Mouse (Mus musculus): ENCODE results near the gene Naaladl2. TPM values are rescaled to one million over a fixed set of nuclear protein-coding genes. Genes with fewer than 3 reads are reported as not detected.

Naaladl2 gene
- polyA plus RNA-seq, 1 experiment from 2014 or later, result 3.3 TPM

DNA sequence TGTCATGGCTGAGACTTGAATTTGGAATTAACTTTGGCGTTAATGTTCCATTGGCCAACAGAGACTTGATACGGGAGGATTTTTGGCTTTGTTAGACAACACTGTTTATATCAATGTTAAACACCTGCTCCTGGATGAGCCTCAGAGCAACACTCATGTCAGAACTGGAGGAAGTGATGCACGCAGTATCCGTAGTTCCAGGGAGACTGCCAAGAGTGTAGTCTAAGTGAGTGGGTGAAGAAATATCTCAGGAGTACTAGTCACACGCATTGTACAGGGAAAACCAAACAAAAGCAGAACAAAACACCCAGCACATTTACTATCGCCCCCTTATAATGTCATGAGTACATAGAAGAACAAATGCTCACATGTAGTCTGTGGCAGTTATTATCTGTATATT lies 703.4 kb downstream of the Naaladl2 start:
- no peak for DNase-seq (ENCODE audit: low spot score)
- Histone ChIP-seq H3K4me2 (ENCODE audit: low read depth, low read length) (no peak overlapping the region), H3K9me3 (ENCODE audit: control insufficient read depth, low read length) (no peaks in the 10 kb centered on the region), H3K27me3 (replicated peaks; ENCODE audit: control insufficient read depth, insufficient read depth, low read length) (no peaks in the 10 kb centered on the region), H3K4me1 (ENCODE audit: control insufficient read depth, insufficient read depth, low read length) (no peaks in the 10 kb centered on the region), H3K4me3 (ENCODE audit: low read depth, low read length) (no peak overlapping the region), H3K36me3 (ENCODE audit: control insufficient read depth, insufficient read depth, low read length) (no peaks in the 10 kb centered on the region), H3K9ac (ENCODE audit: low read depth, low read length) (no peak overlapping the region), H3K27ac (replicated peaks; ENCODE audit: low read depth, low read length) (no peak overlapping the region)
- ATAC-seq (ENCODE audit: low read depth), result no peak
- WGBS, result 85% methylated on average over 6 of the region's 6 CpGs

DNA sequence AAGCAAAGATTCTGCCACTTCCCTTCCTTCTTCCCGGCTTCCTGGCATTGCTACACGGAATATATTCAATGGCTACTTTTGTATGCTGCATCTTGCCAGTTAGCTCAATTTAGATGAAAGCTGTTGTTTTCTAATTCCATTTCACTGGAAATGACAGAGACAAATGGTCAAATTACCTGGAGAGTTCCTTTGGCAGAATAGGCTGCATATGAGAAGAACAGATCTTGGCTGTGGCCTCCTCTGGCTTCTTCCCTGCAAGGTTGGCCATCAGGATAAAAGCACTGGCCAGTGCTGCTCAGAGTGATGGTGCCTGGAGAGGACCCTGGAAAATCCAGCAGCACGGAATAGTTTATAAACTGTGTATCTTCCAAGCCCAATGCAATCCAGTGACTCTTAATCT lies 711.3 kb downstream of the Naaladl2 start:
- H3K9ac ChIP-seq (ENCODE audit: low read depth, low read length), result no peak overlapping the region
- DNase-seq (ENCODE audit: low spot score), result no peak
- no peak overlapping the region for H3K4me2 ChIP-seq (ENCODE audit: low read depth, low read length)
- WGBS, result 75% methylated on average over 3 of the region's 3 CpGs
- no peaks in the 10 kb centered on the region for H3K4me1 ChIP-seq (ENCODE audit: control insufficient read depth, insufficient read depth, low read length)
- H3K36me3 ChIP-seq (ENCODE audit: control insufficient read depth, insufficient read depth, low read length), result no peaks in the 10 kb centered on the region
- no peaks in the 10 kb centered on the region for H3K27me3 ChIP-seq (replicated peaks; ENCODE audit: control insufficient read depth, insufficient read depth, low read length)
- no peak overlapping the region for H3K4me3 ChIP-seq (ENCODE audit: low read depth, low read length)
- no peaks in the 10 kb centered on the region for H3K9me3 ChIP-seq (ENCODE audit: control insufficient read depth, low read length)
- H3K27ac ChIP-seq (replicated peaks; ENCODE audit: low read depth, low read length), result no peak overlapping the region
- no peak for ATAC-seq (ENCODE audit: low read depth)

DNA sequence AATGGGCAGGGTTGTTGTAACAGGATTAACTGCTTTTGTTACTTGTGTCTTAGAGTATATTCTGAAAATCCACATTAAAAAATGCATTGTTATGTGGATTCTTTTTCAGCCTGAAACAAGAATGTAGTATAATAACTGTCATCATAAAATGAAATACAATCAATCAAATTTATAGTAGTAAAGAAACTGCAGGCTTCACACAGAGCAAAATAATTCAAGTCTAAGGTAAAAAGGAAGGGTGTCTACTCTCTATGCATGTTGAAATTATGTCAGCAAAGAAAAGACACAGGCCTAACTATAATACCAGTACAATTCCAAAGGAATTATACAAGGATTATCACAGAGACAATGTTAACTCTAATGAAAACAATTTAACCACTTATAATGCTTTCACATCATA lies 752.3 kb downstream of the Naaladl2 start:
- no peaks in the 10 kb centered on the region for H3K4me1 ChIP-seq (ENCODE audit: control insufficient read depth, insufficient read depth, low read length)
- no peaks in the 10 kb centered on the region for H3K27me3 ChIP-seq (replicated peaks; ENCODE audit: control insufficient read depth, insufficient read depth, low read length)
- no peak overlapping the region for H3K9ac ChIP-seq (ENCODE audit: low read depth, low read length)
- H3K36me3 ChIP-seq (ENCODE audit: control insufficient read depth, insufficient read depth, low read length), result no peaks in the 10 kb centered on the region
- no peak for DNase-seq (ENCODE audit: low spot score)
- ATAC-seq (ENCODE audit: low read depth), result no peak
- no peak overlapping the region for H3K4me2 ChIP-seq (ENCODE audit: low read depth, low read length)
- H3K9me3 ChIP-seq (ENCODE audit: control insufficient read depth, low read length), result no peaks in the 10 kb centered on the region
- H3K27ac ChIP-seq (replicated peaks; ENCODE audit: low read depth, low read length), result no peak overlapping the region
- H3K4me3 ChIP-seq (ENCODE audit: low read depth, low read length), result no peak overlapping the region

DNA sequence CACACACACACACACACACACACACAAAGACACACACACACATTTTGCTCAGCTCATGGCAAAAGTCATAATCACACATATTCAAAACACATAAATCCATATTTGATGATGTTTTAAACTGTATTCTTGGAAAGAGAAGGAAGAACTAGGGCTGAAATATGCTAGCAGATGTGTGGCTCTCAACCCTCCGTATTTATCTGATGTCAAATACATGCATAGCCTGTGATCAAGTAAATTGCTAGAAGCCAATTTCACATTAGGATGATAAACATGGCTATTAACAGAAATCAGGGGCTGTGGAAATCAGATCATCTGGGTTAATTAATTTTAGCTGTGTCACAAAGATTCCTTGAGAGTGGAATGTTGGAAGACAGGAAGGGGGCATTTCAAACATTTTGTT lies 752.8 kb downstream of the Naaladl2 start:
- Histone ChIP-seq H3K4me3 (ENCODE audit: low read depth, low read length) (no peak overlapping the region), H3K9ac (ENCODE audit: low read depth, low read length) (no peak overlapping the region), H3K4me2 (ENCODE audit: low read depth, low read length) (no peak overlapping the region), H3K27ac (replicated peaks; ENCODE audit: low read depth, low read length) (no peak overlapping the region), H3K4me1 (ENCODE audit: control insufficient read depth, insufficient read depth, low read length) (no peaks in the 10 kb centered on the region), H3K27me3 (replicated peaks; ENCODE audit: control insufficient read depth, insufficient read depth, low read length) (no peaks in the 10 kb centered on the region), H3K9me3 (ENCODE audit: control insufficient read depth, low read length) (no peaks in the 10 kb centered on the region), H3K36me3 (ENCODE audit: control insufficient read depth, insufficient read depth, low read length) (no peaks in the 10 kb centered on the region)
- ATAC-seq (ENCODE audit: low read depth) (no peak), DNase-seq (ENCODE audit: low spot score) (no peak)
- 72% methylated on average over 1 of the region's 1 CpGs for WGBS

DNA sequence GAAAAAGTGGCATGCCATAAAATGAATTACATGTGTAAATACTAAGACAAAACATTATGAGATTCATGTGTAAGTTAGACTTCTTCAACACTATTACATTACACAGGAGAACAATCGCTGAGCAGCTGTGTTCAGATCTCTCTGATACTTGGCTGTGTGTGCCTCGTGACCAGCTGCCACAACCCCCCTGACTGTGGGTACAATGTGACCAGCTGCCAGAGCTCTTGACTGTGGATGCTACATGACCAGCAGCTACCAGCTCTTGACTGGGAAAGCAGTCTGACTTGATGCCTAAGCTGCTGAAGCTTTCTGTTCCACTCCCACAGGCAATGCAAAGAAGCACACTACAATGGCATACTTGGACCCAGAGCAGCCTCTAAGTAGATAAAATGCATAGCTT lies 789.1 kb downstream of the Naaladl2 start:
- no peak overlapping the region for H3K4me2 ChIP-seq (ENCODE audit: low read depth, low read length)
- H3K4me3 ChIP-seq (ENCODE audit: low read depth, low read length), result no peak overlapping the region
- ATAC-seq (ENCODE audit: low read depth) (peak; percentile 90), DNase-seq (ENCODE audit: low spot score) (peak; percentile 71)
- H3K36me3 ChIP-seq (ENCODE audit: control insufficient read depth, insufficient read depth, low read length), result no peaks in the 10 kb centered on the region
- H3K9ac ChIP-seq (ENCODE audit: low read depth, low read length), result no peak overlapping the region
- H3K9me3 ChIP-seq (ENCODE audit: control insufficient read depth, low read length), result no peaks in the 10 kb centered on the region
- no peak overlapping the region for H3K27ac ChIP-seq (replicated peaks; ENCODE audit: low read depth, low read length)
- no peaks in the 10 kb centered on the region for H3K4me1 ChIP-seq (ENCODE audit: control insufficient read depth, insufficient read depth, low read length)
- 41% methylated on average over 2 of the region's 2 CpGs for WGBS
- no peaks in the 10 kb centered on the region for H3K27me3 ChIP-seq (replicated peaks; ENCODE audit: control insufficient read depth, insufficient read depth, low read length)

DNA sequence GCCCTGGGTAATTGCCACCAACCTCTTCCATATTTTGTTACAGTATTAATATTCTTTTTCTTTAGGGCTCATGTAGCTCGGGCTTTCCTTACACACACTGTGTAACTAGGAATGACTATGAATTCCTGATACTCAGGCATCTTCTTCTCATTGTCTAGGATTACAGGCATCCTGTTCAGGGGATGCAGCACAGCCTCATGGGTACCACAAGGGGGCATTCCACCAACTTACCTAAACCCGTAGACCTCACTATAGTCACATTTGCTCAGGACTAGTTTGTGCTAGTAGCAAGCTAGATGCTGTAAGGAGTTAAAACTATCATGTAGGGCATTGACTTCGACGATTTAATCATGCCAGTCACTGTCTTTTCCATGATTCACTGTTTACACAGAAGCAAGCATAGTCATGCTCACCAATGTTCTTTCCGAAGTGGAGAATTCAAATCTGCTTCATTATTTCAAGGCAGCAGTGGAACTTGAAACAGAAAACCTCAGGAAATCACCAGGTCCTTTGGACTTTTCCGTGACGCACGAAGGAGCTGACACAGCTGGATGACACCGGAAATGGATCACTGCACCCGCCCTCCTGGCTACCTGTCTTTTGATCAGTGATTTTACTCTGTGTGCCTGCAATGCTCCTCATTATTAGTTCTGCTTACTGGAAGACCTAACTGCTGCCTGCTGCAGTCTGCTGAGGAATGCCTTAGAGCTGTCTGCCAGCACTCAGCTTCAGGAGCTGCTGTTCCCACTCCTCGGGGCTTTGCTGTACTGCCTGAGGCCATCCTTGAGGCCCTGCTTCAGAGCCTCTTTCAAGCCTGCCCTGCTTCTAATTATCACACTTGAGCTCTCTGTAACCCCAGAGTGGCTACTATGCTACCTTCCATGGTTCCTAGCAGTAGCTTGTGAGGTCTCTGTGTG lies 822.3 kb downstream of the Naaladl2 start:
- Histone ChIP-seq H3K4me2 (ENCODE audit: low read depth, low read length) (no peak overlapping the region), H3K4me3 (ENCODE audit: low read depth, low read length) (no peak overlapping the region), H3K4me1 (ENCODE audit: control insufficient read depth, insufficient read depth, low read length) (peaks cover 6% of the 10 kb centered on the region; the same call in 1 of the 2 replicates), H3K27me3 (replicated peaks; ENCODE audit: control insufficient read depth, insufficient read depth, low read length) (no peaks in the 10 kb centered on the region), H3K27ac (replicated peaks; ENCODE audit: low read depth, low read length) (no peak overlapping the region), H3K9ac (ENCODE audit: low read depth, low read length) (no peak overlapping the region), H3K36me3 (ENCODE audit: control insufficient read depth, insufficient read depth, low read length) (no peaks in the 10 kb centered on the region), H3K9me3 (ENCODE audit: control insufficient read depth, low read length) (no peaks in the 10 kb centered on the region)
- ATAC-seq (ENCODE audit: low read depth), result no peak
- WGBS, result 62% methylated on average over 11 of the region's 11 CpGs
- DNase-seq (ENCODE audit: low spot score), result no peak

DNA sequence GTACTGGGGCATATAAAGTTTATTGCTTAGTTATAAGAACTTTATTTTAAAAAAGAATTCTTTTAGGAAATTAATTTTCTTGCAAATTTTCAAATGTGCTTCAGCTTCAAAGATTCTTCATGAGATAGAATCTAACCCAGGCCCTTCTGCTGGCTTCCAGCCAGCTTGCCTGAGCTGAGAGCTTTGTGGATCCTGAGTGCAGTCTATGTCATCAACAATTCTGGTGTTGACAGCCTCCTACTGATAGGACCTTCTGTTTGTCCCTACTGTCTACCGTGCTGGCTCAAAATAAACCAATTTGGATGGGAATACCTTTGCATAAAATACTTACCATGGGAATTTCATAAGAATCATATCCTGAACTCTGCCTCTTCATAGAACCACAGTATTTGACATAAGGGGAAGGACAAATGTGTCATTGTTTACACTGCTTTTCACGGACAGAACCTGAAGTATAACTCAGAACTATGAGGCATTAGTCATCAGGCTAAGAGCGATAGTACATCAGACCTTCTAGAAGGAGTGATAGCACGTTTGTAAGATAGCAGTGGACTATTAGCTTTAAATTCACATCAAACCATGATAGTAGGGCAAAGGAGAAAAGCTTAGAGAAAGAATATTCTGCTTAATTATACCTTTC lies 829.3 kb downstream of the Naaladl2 start:
- no peaks in the 10 kb centered on the region for H3K4me1 ChIP-seq (ENCODE audit: control insufficient read depth, insufficient read depth, low read length)
- no peak for DNase-seq (ENCODE audit: low spot score)
- no peak overlapping the region for H3K9ac ChIP-seq (ENCODE audit: low read depth, low read length)
- no peaks in the 10 kb centered on the region for H3K27me3 ChIP-seq (replicated peaks; ENCODE audit: control insufficient read depth, insufficient read depth, low read length)
- no peaks in the 10 kb centered on the region for H3K9me3 ChIP-seq (ENCODE audit: control insufficient read depth, low read length)
- H3K4me3 ChIP-seq (ENCODE audit: low read depth, low read length), result no peak overlapping the region
- no peak overlapping the region for H3K27ac ChIP-seq (replicated peaks; ENCODE audit: low read depth, low read length)
- H3K4me2 ChIP-seq (ENCODE audit: low read depth, low read length), result no peak overlapping the region
- no peak for ATAC-seq (ENCODE audit: low read depth)
- WGBS, result 70% methylated on average over 4 of the region's 4 CpGs
- no peaks in the 10 kb centered on the region for H3K36me3 ChIP-seq (ENCODE audit: control insufficient read depth, insufficient read depth, low read length)

DNA sequence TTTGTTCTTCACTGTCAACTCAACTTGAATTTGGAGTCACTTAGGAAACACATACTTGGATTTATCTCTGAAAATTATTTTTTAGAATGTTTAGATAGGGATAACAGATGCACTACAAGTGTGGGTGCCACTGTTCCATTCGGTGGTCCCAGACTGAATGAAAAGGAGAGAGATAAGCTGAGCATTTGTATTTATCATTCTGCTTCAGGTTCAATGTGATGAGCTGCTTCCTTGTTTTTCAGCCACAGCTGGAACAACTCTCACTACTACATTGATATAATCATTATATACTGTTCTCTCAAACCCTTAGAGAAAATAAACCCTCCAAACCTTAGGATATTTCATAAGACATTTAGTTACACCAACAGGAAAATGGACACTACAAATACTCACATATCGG lies 918.6 kb downstream of the Naaladl2 start:
- Histone ChIP-seq H3K9me3 (ENCODE audit: control insufficient read depth, low read length) (no peaks in the 10 kb centered on the region), H3K4me1 (ENCODE audit: control insufficient read depth, insufficient read depth, low read length) (no peaks in the 10 kb centered on the region), H3K4me3 (ENCODE audit: low read depth, low read length) (no peak overlapping the region), H3K27ac (replicated peaks; ENCODE audit: low read depth, low read length) (no peak overlapping the region), H3K36me3 (ENCODE audit: control insufficient read depth, insufficient read depth, low read length) (no peaks in the 10 kb centered on the region), H3K9ac (ENCODE audit: low read depth, low read length) (no peak overlapping the region), H3K4me2 (ENCODE audit: low read depth, low read length) (no peak overlapping the region), H3K27me3 (replicated peaks; ENCODE audit: control insufficient read depth, insufficient read depth, low read length) (no peaks in the 10 kb centered on the region)
- WGBS, result 85% methylated on average over 2 of the region's 2 CpGs
- ATAC-seq (ENCODE audit: low read depth) (no peak), DNase-seq (ENCODE audit: low spot score) (no peak)

DNA sequence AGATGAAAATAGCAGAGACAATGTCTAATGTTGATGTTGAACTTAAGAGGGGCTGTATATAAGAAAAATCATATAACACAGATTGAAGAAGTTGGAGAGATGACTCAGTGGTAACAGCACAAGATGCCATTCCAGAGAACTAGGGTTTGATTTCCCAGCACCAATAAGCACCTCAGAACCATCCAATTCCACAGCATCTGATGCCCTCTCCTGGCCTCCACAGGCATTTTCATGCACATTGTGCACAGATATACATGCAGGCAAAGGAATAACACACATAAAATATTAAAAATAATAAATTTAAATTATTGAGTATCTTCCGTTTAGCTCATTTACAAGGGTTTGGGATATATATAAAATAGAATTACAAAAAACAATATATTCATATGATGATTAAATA lies 926.6 kb downstream of the Naaladl2 start:
- Histone ChIP-seq H3K27me3 (replicated peaks; ENCODE audit: control insufficient read depth, insufficient read depth, low read length) (no peaks in the 10 kb centered on the region), H3K4me2 (ENCODE audit: low read depth, low read length) (no peak overlapping the region)
- WGBS, result 90% methylated on average over 1 of the region's 1 CpGs

More for the DNA sequence above, 926.6 kb downstream of the Naaladl2 start:
- Histone ChIP-seq H3K4me3 (ENCODE audit: low read depth, low read length) (no peak overlapping the region), H3K9me3 (ENCODE audit: control insufficient read depth, low read length) (no peaks in the 10 kb centered on the region), H3K27ac (replicated peaks; ENCODE audit: low read depth, low read length) (no peak overlapping the region), H3K36me3 (ENCODE audit: control insufficient read depth, insufficient read depth, low read length) (no peaks in the 10 kb centered on the region), H3K4me1 (ENCODE audit: control insufficient read depth, insufficient read depth, low read length) (no peaks in the 10 kb centered on the region), H3K9ac (ENCODE audit: low read depth, low read length) (no peak overlapping the region)
- no peak for DNase-seq (ENCODE audit: low spot score)
- no peak for ATAC-seq (ENCODE audit: low read depth)

Data from embryonic facial prominence, embryonic 14.5 days (tissue).